In the genomic region with DNA sequence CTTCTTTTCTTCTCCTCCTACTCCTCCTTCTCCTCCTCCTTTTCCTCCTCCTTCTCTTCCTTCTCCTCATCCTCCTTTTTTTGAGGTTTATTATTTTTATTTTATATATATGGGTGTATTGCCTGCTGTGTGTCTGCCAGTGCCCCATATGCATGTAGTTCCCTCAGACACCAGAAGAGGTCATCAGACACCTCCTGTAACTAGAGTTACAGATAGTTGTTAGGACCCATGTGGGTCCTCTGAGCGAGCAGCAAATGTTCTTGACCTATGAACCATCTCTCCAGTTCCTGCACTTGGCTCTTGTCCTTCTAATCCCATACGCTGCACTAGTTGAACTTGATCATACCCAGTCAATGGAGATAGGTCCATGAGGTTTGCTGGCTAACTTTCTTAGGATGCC, we compare ENCODE assay signal across 9 mouse cellular contexts. TPM values are rescaled to one million over a fixed set of nuclear protein-coding genes. Genes with fewer than 3 reads are reported as not detected.
DNase-seq lines count a peak whose midpoint lies in the region; ATAC-seq and TF ChIP-seq lines count a peak whose summit lies in the region.
"Had no signal": no experiment of that assay in that cellular context is flagged by ENCODE, and none has a peak within 500 bp of the region (broad histone marks: within the 10 kb centered on the region; RNA-seq: fewer than 3 reads in every experiment).

No protein-coding gene starts in this region.

- no peak overlapping the region for H3K27ac ChIP-seq in hindbrain, embryonic 10.5 days
- H3K27ac ChIP-seq in hindbrain, embryonic 12.5 days: no peak overlapping the region
- no peak overlapping the region for H3K27ac ChIP-seq in stomach, postnatal 0 days (replicated peaks)
- H3K27ac ChIP-seq: embryonic facial prominence, embryonic 12.5 days had no signal

- no peak for ATAC-seq in hindbrain, embryonic 12.5 days (ENCODE audit: low FRiP score)
- no peak for ATAC-seq in stomach, postnatal 0 days (ENCODE audit: low FRiP score, low TSS enrichment)

- no peak overlapping the region for H3K4me2 ChIP-seq in hindbrain, embryonic 12.5 days (replicated peaks)
- no peak overlapping the region for H3K4me2 ChIP-seq in stomach, postnatal 0 days (replicated peaks; ENCODE audit: low read depth)
- H3K4me2 ChIP-seq: embryonic facial prominence, embryonic 12.5 days had no signal

- WGBS in hindbrain, embryonic 10.5 days: 53% methylated on average over 2 of the region's 2 CpGs
- WGBS in hindbrain, embryonic 12.5 days: 45% methylated on average over 2 of the region's 2 CpGs
- 53% methylated on average over 2 of the region's 2 CpGs for WGBS in stomach, postnatal 0 days

- H3K4me3 ChIP-seq in hindbrain, embryonic 10.5 days: no peak overlapping the region
- no peak overlapping the region for H3K4me3 ChIP-seq in hindbrain, embryonic 12.5 days
- no peak overlapping the region for H3K4me3 ChIP-seq in stomach, postnatal 0 days (ENCODE audit: low read depth, low read length)
- H3K4me3 ChIP-seq: embryonic facial prominence, embryonic 12.5 days had no signal

- no peaks in the 10 kb centered on the region for H3K4me1 ChIP-seq in hindbrain, embryonic 10.5 days (replicated peaks)
- no peaks in the 10 kb centered on the region for H3K4me1 ChIP-seq in hindbrain, embryonic 12.5 days
- H3K4me1 ChIP-seq in stomach, postnatal 0 days (replicated peaks; ENCODE audit: control insufficient read depth, insufficient read depth): no peaks in the 10 kb centered on the region
- H3K4me1 ChIP-seq: embryonic facial prominence, embryonic 12.5 days had no signal

- H3K9ac ChIP-seq in hindbrain, embryonic 12.5 days: no peak overlapping the region
- no peak overlapping the region for H3K9ac ChIP-seq in stomach, postnatal 0 days (ENCODE audit: low read length)
- H3K9ac ChIP-seq: embryonic facial prominence, embryonic 12.5 days had no signal

- TF ChIP-seq EP300 in stomach, postnatal 0 days (optimal IDR thresholded peaks at IDR 0.05): no peak

- no peaks in the 10 kb centered on the region for H3K36me3 ChIP-seq in hindbrain, embryonic 10.5 days
- H3K36me3 ChIP-seq in hindbrain, embryonic 12.5 days: no peaks in the 10 kb centered on the region
- H3K36me3 ChIP-seq in stomach, postnatal 0 days (ENCODE audit: control insufficient read depth, insufficient read depth, low read length): no peaks in the 10 kb centered on the region
- H3K36me3 ChIP-seq: embryonic facial prominence, embryonic 12.5 days had no signal

- H3K27me3 ChIP-seq in hindbrain, embryonic 10.5 days (ENCODE audit: insufficient read depth, poor library complexity, severe bottlenecking): no peaks in the 10 kb centered on the region
- no peaks in the 10 kb centered on the region for H3K27me3 ChIP-seq in hindbrain, embryonic 12.5 days
- H3K27me3 ChIP-seq in stomach, postnatal 0 days (ENCODE audit: control insufficient read depth, insufficient read depth, low read length): no peaks in the 10 kb centered on the region
- H3K27me3 ChIP-seq: embryonic facial prominence, embryonic 12.5 days had no signal

- no peaks in the 10 kb centered on the region for H3K9me3 ChIP-seq in hindbrain, embryonic 10.5 days
- no peaks in the 10 kb centered on the region for H3K9me3 ChIP-seq in hindbrain, embryonic 12.5 days (replicated peaks)
- H3K9me3 ChIP-seq in stomach, postnatal 0 days (ENCODE audit: control insufficient read depth, low read length): no peaks in the 10 kb centered on the region
- H3K9me3 ChIP-seq: embryonic facial prominence, embryonic 12.5 days had no signal

- DNase-seq in hindbrain, embryonic 10.5 days (ENCODE audit: low spot score): peak; percentile 39
- DNase-seq in 3T3-L1 (ENCODE audit: low read depth, low spot score) (peak; percentile 54), MEL-GATA-1-ER (ENCODE audit: extremely low read depth, low read depth) (peak; percentile 33)
- DNase-seq in forelimb bud, embryonic 11.5 days (ENCODE audit: low read depth, low spot score): peak; percentile 62
- DNase-seq in stomach, postnatal 0 days (ENCODE audit: low spot score): peak; percentile 51
- no peak for DNase-seq in natural killer cell, adult 2 months (ENCODE audit: low spot score in 2 of 2)
- DNase-seq in gastrocnemius, adult 8-10 months (ENCODE audit: low spot score in 2 of 2): no peak

- TF ChIP-seq CTCF in stomach, postnatal 0 days (IDR thresholded peaks at IDR 0.05; ENCODE audit: low read depth): peak; percentile 77

RNA-seq across cellular contexts. Expression of a gene that starts 48.3 kb away (rescaled TPM):
- 5.7 and 6.3 TPM in 2 replicates for polyA plus RNA-seq in hindbrain, embryonic 10.5 days (2016; fragmentation: Nextera tagmentation; extraction: Ambion mirVana)
- polyA plus RNA-seq in hindbrain, embryonic 12.5 days (2016; fragmentation: Nextera tagmentation; extraction: Ambion mirVana): 2.6 and 7.8 TPM in 2 replicates
- 1.5 and 2.2 TPM in 2 replicates for polyA plus RNA-seq in stomach, postnatal 0 days (2015; fragmentation: Nextera tagmentation; extraction: Ambion mirVana)
- not detected for total RNA-seq in gastrocnemius, adult 8-10 months (2022)

Comparison
In these comparisons a context has a peak if more than half of its experiments do, and no peak if none do; other contexts are left out.
1. DNase-seq: peak in hindbrain, embryonic 10.5 days (single experiment), 3T3-L1 (single experiment), MEL-GATA-1-ER (single experiment), forelimb bud, embryonic 11.5 days (single experiment) and stomach, postnatal 0 days (single experiment); none in natural killer cell, adult 2 months (0 of 2) and gastrocnemius, adult 8-10 months (0 of 2).